Mouse (Mus musculus) brain, embryonic 14.5 days (tissue): ENCODE data around the gene Nacc1.

ENCODE experiments used
- CTCF ChIP-seq: fragments of 200-500 bp; IDR thresholded peaks from 2 replicates; pipeline ENCODE4 v1.5.1; 2012; ENCODE audit warnings: inconsistent platforms, mild to moderate bottlenecking, moderate library complexity, borderline replicate concordance; ENCODE audit not compliant: insufficient read depth, insufficient read length; ENCODE audit errors: extremely low read depth
- POLR2A ChIP-seq: fragments of 200-500 bp; IDR thresholded peaks from 2 replicates; pipeline ENCODE4 v1.6.1; 2012; ENCODE audit warnings: mild to moderate bottlenecking, inconsistent platforms, borderline replicate concordance; ENCODE audit not compliant: poor library complexity, insufficient read depth, insufficient read length, severe bottlenecking; ENCODE audit errors: extremely low read depth

GRCm38 (mm10) chr8:84708071-84708541 is 20.4 kb upstream of the Nacc1 start:
- TF ChIP-seq POLR2A (no peak), CTCF (no peak)
